Mouse (Mus musculus) stomach, embryonic 15.5 days (tissue): ENCODE data around the gene Fam167b. TPM values are rescaled to one million over a fixed set of nuclear protein-coding genes. Genes with fewer than 3 reads are reported as not detected.

Experiments
- ATAC-seq: fragments of 200-750 bp; cut with Nextera tagmentation; 2 replicates; pipeline ENCODE4 v1.8.0; 2017; ENCODE audit warnings: low read depth, moderate number of reproducible peaks, moderate TSS enrichment; ENCODE audit not compliant: insufficient read depth, low FRiP score
- H3K27ac ChIP-seq: fragments of 300-500 bp; sonication (generic); 2 replicates; pipeline ENCODE4 v1.5.1; 2015; ENCODE audit warnings: mild to moderate bottlenecking, inconsistent platforms
- H3K27me3 ChIP-seq: fragments of 300-500 bp; sonication (generic); replicated peaks from 2 replicates; pipeline ENCODE4 v1.6.1; 2015; ENCODE audit warnings: inconsistent platforms
- H3K36me3 ChIP-seq: fragments of 300-500 bp; sonication (generic); 2 replicates; pipeline ENCODE4 v1.6.1; 2015; ENCODE audit warnings: inconsistent platforms
- H3K4me1 ChIP-seq: fragments of 300-500 bp; sonication (generic); 2 replicates; pipeline ENCODE4 v1.6.1; 2015; ENCODE audit warnings: inconsistent platforms
- H3K4me2 ChIP-seq: fragments of 300-500 bp; sonication (generic); 2 replicates; pipeline ENCODE4 v1.6.1; 2015; ENCODE audit warnings: mild to moderate bottlenecking, inconsistent platforms
- H3K4me3 ChIP-seq: fragments of 300-500 bp; sonication (generic); replicated peaks from 2 replicates; pipeline ENCODE4 v1.5.1; 2015; ENCODE audit warnings: inconsistent platforms
- H3K9ac ChIP-seq: fragments of 300-500 bp; sonication (generic); 2 replicates; pipeline ENCODE4 v1.6.1; 2015; ENCODE audit warnings: inconsistent platforms
- H3K9me3 ChIP-seq: fragments of 300-500 bp; sonication (generic); 2 replicates; pipeline ENCODE4 v1.6.1; 2016; ENCODE audit warnings: inconsistent platforms
- WGBS: fragments of 180-500 bp; shearing (Covaris S2); methylation state at CpG from one replicate; pipeline ENCODE4 v1.1.7; 2015; 5-methylcytosine and 5-hydroxymethylcytosine counted together
- polyA plus RNA-seq: library from polyadenylated mRNA; unstranded; fragments of >200 nt; fragmentation: Nextera tagmentation; extraction: Ambion mirVana; gene quantifications from 2 replicates; pipeline ENCODE4 v1.2.1, GENCODE M21; 2015

Gene Fam167b
- polyA plus RNA-seq = 3.5 and 3.9 TPM in 2 replicates

- no peaks in the 10 kb centered on the region for H3K36me3 ChIP-seq
- 72% methylated on average over 5 of the region's 5 CpGs for WGBS
- no peaks in the 10 kb centered on the region for H3K27me3 ChIP-seq
- H3K4me2 ChIP-seq = no peak within 1 kb of the TSS
- ATAC-seq = no peak
- no peaks in the 10 kb centered on the region for H3K9me3 ChIP-seq
- no peak within 1 kb of the TSS for H3K4me3 ChIP-seq
- no peak within 1 kb of the TSS for H3K9ac ChIP-seq
- H3K4me1 ChIP-seq = no peaks in the 10 kb centered on the region
- H3K27ac ChIP-seq = no peak within 1 kb of the TSS
Measured at GRCm38 (mm10) chr4:129578466-129578865, at the start of gene Fam167b. Gene Fam167b (minus strand): TSS chr4:129578549.

- Histone ChIP-seq H3K4me3 (no peak overlapping the region), H3K4me1 (peaks cover 31% of the 10 kb centered on the region), H3K9me3 (no peaks in the 10 kb centered on the region), H3K9ac (no peak overlapping the region), H3K4me2 (no peak overlapping the region), H3K27ac (no peak overlapping the region), H3K27me3 (no peaks in the 10 kb centered on the region), H3K36me3 (peaks cover 38% of the 10 kb centered on the region)
- WGBS = 70% methylated on average over 6 of the region's 6 CpGs
- ATAC-seq = no peak
Measured at GRCm38 (mm10) chr4:129626035-129626434, 47.7 kb upstream of the Fam167b start.

GRCm38 (mm10) chr4:129625496-129625895, 47.1 kb upstream of the Fam167b start:
- peaks cover 33% of the 10 kb centered on the region for H3K36me3 ChIP-seq
- H3K27me3 ChIP-seq = no peaks in the 10 kb centered on the region
- no peak for ATAC-seq
- no peak overlapping the region for H3K9ac ChIP-seq
- no peak overlapping the region for H3K4me3 ChIP-seq
- H3K4me1 ChIP-seq = peaks cover 30% of the 10 kb centered on the region
- 38% methylated on average over 4 of the region's 4 CpGs for WGBS
- H3K4me2 ChIP-seq = no peak overlapping the region; the same call in 1 of the 2 replicates
- H3K27ac ChIP-seq = peak overlapping the region; percentile 90; the same call in 1 of the 2 replicates
- no peaks in the 10 kb centered on the region for H3K9me3 ChIP-seq

- no peaks in the 10 kb centered on the region for H3K27me3 ChIP-seq
- peak overlapping the region; percentile 75 for H3K4me2 ChIP-seq
- H3K9ac ChIP-seq = peak overlapping the region; percentile 27; the same call in 1 of the 2 replicates
- H3K4me1 ChIP-seq = peaks cover 30% of the 10 kb centered on the region
- peaks cover 29% of the 10 kb centered on the region for H3K36me3 ChIP-seq
- H3K4me3 ChIP-seq = peak overlapping the region; percentile 66
- H3K9me3 ChIP-seq = no peaks in the 10 kb centered on the region
- WGBS = 6% methylated on average over 6 of the region's 6 CpGs
- peak overlapping the region; percentile 90 for H3K27ac ChIP-seq
- no peak for ATAC-seq
Measured at GRCm38 (mm10) chr4:129625029-129625370, 46.7 kb upstream of the Fam167b start.

GRCm38 (mm10) chr4:129624281-129625028, 46.1 kb upstream of the Fam167b start:
- no peaks in the 10 kb centered on the region for H3K27me3 ChIP-seq
- peak overlapping the region; percentile 66 for H3K4me3 ChIP-seq
- H3K4me2 ChIP-seq = peak overlapping the region; percentile 75
- peak; percentile 91 for ATAC-seq
- H3K4me1 ChIP-seq = peaks cover 30% of the 10 kb centered on the region
- peak overlapping the region; percentile 90 for H3K27ac ChIP-seq
- no peaks in the 10 kb centered on the region for H3K9me3 ChIP-seq
- H3K36me3 ChIP-seq = peaks cover 24% of the 10 kb centered on the region
- under 1% methylated on average over 18 of the region's 18 CpGs for WGBS
- H3K9ac ChIP-seq = peak overlapping the region; percentile 37; the same call in 1 of the 2 replicates

GRCm38 (mm10) chr4:129623681-129624091, 45.3 kb upstream of the Fam167b start, which contains the start of gene Ccdc28b:
Gene Ccdc28b (minus strand): TSS chr4:129623947.
- H3K4me3 ChIP-seq = peak within 1 kb of the TSS; percentile 66
- H3K36me3 ChIP-seq = peaks cover 17% of the 10 kb centered on the region
- no peaks in the 10 kb centered on the region for H3K9me3 ChIP-seq
- H3K4me2 ChIP-seq = peak within 1 kb of the TSS; percentile 75
- H3K9ac ChIP-seq = peak within 1 kb of the TSS; percentile 37; the same call in 1 of the 2 replicates
- WGBS = under 1% methylated on average over 10 of the region's 10 CpGs
- H3K27ac ChIP-seq = peak within 1 kb of the TSS; percentile 90
- no peaks in the 10 kb centered on the region for H3K27me3 ChIP-seq
- peaks cover 30% of the 10 kb centered on the region for H3K4me1 ChIP-seq
- ATAC-seq = no peak

- H3K36me3 ChIP-seq = peaks cover 10% of the 10 kb centered on the region; the same call in 1 of the 2 replicates
- peaks cover 36% of the 10 kb centered on the region for H3K4me1 ChIP-seq
- no peaks in the 10 kb centered on the region for H3K9me3 ChIP-seq
- H3K27me3 ChIP-seq = no peaks in the 10 kb centered on the region
- 15% methylated on average over 8 of the region's 8 CpGs for WGBS
- no peak for ATAC-seq
- H3K27ac ChIP-seq = peak overlapping the region; percentile 90
- H3K4me3 ChIP-seq = peak overlapping the region; percentile 66
- peak overlapping the region; percentile 37; the same call in 1 of the 2 replicates for H3K9ac ChIP-seq
- H3K4me2 ChIP-seq = peak overlapping the region; percentile 75
Measured at GRCm38 (mm10) chr4:129622803-129623535, 44.6 kb upstream of the Fam167b start.

GRCm38 (mm10) chr4:129622120-129622802, 43.9 kb upstream of the Fam167b start:
- no peak overlapping the region for H3K9ac ChIP-seq
- H3K4me2 ChIP-seq = no peak overlapping the region; the same call in 1 of the 2 replicates
- H3K4me3 ChIP-seq = peak overlapping the region; percentile 66; the same call in 1 of the 2 replicates
- no peak for ATAC-seq
- WGBS = 72% methylated on average over 11 of the region's 11 CpGs
- H3K27ac ChIP-seq = no peak overlapping the region
- no peaks in the 10 kb centered on the region for H3K27me3 ChIP-seq
- H3K36me3 ChIP-seq = 0 out of 2 replicates have a peak, but pooled peaks cover 3% of the 10 kb centered on the region
- H3K4me1 ChIP-seq = peaks cover 36% of the 10 kb centered on the region
- no peaks in the 10 kb centered on the region for H3K9me3 ChIP-seq

- Histone ChIP-seq H3K27me3 (no peaks in the 10 kb centered on the region), H3K4me1 (peaks cover 36% of the 10 kb centered on the region), H3K36me3 (0 out of 2 replicates have a peak, but pooled peaks cover 6% of the 10 kb centered on the region), H3K9ac (no peak overlapping the region), H3K4me2 (no peak overlapping the region), H3K27ac (peak overlapping the region; percentile 46; the same call in 1 of the 2 replicates), H3K4me3 (no peak overlapping the region), H3K9me3 (no peaks in the 10 kb centered on the region)
- 74% methylated on average over 8 of the region's 8 CpGs for WGBS
- no peak for ATAC-seq
Measured at GRCm38 (mm10) chr4:129621283-129621841, 43.0 kb upstream of the Fam167b start.

- WGBS = 79% methylated on average over 11 of the region's 11 CpGs
- no peak for ATAC-seq
- Histone ChIP-seq H3K27ac (peak overlapping the region; percentile 46; the same call in 1 of the 2 replicates), H3K4me3 (no peak overlapping the region), H3K4me1 (peaks cover 36% of the 10 kb centered on the region), H3K36me3 (0 out of 2 replicates have a peak, but pooled peaks cover 9% of the 10 kb centered on the region), H3K9ac (no peak overlapping the region), H3K27me3 (no peaks in the 10 kb centered on the region), H3K4me2 (0 out of 2 replicates have a peak overlapping the region, but pooled peaks have one; percentile 9), H3K9me3 (no peaks in the 10 kb centered on the region)
Measured at GRCm38 (mm10) chr4:129620419-129621282, 42.3 kb upstream of the Fam167b start.
